Mouse (Mus musculus): ENCODE results near the gene Hfe2.

The Hfe2 gene

GRCm38 (mm10) chr3:96576690-96577541 is 51.9 kb downstream of the Hfe2 start, which contains the start of gene Gm16253:
TSS of gene Gm16253 (plus strand) at chr3:96576984.
- peak; percentile 66 for DNase-seq

- DNase-seq: no peak
Measured at GRCm38 (mm10) chr3:96577566-96577965, 52.6 kb downstream of the Hfe2 start.
